Mouse (Mus musculus): ENCODE data around the gene Hs6st2.
A peak's percentile ranks its signal among the peaks of the same experiment; 100 is the strongest.

GRCm38 (mm10) chrX:51372477-51373239 is 309.0 kb downstream of the Hs6st2 start:
- TF ChIP-seq CTCF (conservative IDR thresholded peaks at IDR 0.05 in 1 of 2, IDR thresholded peaks at IDR 0.05 in 1 of 2; ENCODE audit: low read depth in 2 of 2, low read length in 2 of 2) (peak in 1 of 2 experiments; percentile 57; a peak in 2 of 4 replicates), CHD1 (IDR thresholded peaks at IDR 0.05; ENCODE audit: low read depth, low read length) (no peak), ZNF384 (IDR thresholded peaks at IDR 0.05; ENCODE audit: low read depth, low read length) (no peak), POLR2A (IDR thresholded peaks at IDR 0.05; ENCODE audit: low read depth, low read length) (no peak), MYC (IDR thresholded peaks at IDR 0.05; ENCODE audit: low read depth, low read length) (no peak), MAFK (IDR thresholded peaks at IDR 0.05; ENCODE audit: insufficient replicate concordance, low read length) (no peak), HCFC1 (IDR thresholded peaks at IDR 0.05; ENCODE audit: low read depth, low read length) (no peak), EP300 (IDR thresholded peaks at IDR 0.05; ENCODE audit: low read length) (no peak), SMC3 (IDR thresholded peaks at IDR 0.05; ENCODE audit: low read depth, low read length) (peak; percentile 53), MAZ (IDR thresholded peaks at IDR 0.05; ENCODE audit: low read depth, low read length) (no peak), ZC3H11A (IDR thresholded peaks at IDR 0.05; ENCODE audit: low read depth, low read length) (no peak)
